Mouse (Mus musculus): ENCODE measurements at regions not wholly inside any gene's neighbourhood (a gene's known extent, or its start where the extent isn't known, plus 50 kb on each side); places are given as distances from the start of the nearest gene placed in this dataset.

DNA sequence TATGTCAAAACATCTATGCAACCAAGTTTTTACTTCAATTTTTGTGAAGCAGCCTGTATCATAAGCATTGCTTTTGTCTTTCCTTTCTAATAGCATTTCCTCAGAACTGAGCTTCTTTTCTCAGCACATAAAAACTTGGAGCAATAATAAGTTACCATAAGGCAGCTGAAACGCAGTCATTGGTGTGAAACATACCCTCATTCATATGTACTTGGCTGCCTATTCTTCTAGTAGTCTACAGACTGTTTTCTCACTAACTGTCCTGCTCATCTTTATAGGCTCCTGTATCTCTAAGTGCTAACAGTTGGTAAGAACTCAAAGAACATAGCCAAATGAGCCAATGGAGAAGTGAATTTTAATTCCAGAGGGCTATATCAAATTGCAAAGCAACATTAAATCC is 454.6 kb upstream of the Ptprd start:
- WGBS: 74% methylated on average over 1 of the region's 1 CpGs
- H3K9me3 ChIP-seq: no peaks in the 10 kb centered on the region
- no peaks in the 10 kb centered on the region for H3K36me3 ChIP-seq
- no peak for ATAC-seq (ENCODE audit: low FRiP score, low read depth)
- no peaks in the 10 kb centered on the region for H3K4me1 ChIP-seq (replicated peaks)
- H3K27me3 ChIP-seq: no peaks in the 10 kb centered on the region
- no peak overlapping the region for H3K4me3 ChIP-seq
- no peak overlapping the region for H3K9ac ChIP-seq
- H3K4me2 ChIP-seq: no peak overlapping the region
- H3K27ac ChIP-seq (replicated peaks): no peak overlapping the region

DNA sequence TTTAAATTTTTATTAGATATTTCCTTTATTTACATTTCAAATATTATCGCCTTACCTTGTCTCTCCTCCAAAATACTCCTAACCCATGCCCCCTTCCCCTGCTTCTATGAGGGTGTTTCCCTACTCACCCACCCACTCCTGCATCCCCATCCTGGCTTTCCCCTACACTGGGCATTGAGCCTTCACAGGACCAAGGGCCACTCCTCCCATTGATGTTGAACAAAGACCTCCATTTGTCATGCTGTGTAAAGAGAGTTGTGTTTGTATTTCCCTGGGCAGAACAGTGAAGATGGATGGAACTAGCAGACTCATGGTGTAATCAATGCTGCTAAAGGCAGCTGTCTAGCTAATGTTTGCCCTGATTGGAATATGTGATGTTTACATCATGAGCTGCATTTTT is 431.0 kb upstream of the Ptprd start:
- Histone ChIP-seq H3K27me3 (no peaks in the 10 kb centered on the region), H3K4me2 (no peak overlapping the region), H3K4me1 (replicated peaks) (no peaks in the 10 kb centered on the region), H3K4me3 (no peak overlapping the region), H3K9me3 (no peaks in the 10 kb centered on the region), H3K27ac (replicated peaks) (no peak overlapping the region), H3K36me3 (no peaks in the 10 kb centered on the region), H3K9ac (no peak overlapping the region)
- peak; percentile 42; the same call in 1 of the 2 replicates for ATAC-seq (ENCODE audit: low FRiP score, low read depth)
- WGBS: 36% methylated on average over 1 of the region's 1 CpGs

DNA sequence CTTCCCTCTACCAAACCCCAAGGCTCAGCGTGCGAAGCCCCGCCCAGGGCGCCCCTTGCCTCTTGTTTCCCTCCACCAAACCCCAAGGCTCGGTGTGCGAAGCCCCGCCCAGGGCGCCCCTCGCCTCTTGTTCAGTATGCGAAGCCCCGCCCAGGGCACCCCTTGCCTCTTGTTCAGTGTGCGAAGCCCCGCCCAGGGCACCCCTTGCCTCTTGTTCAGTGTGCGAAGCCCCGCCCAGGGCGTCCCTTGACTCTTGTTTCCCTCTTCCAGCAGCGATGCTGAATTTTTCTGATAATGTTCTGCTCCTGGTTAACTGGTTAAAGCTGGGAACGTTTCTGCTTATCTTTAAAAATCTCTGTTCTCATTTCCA is 394.7 kb upstream of the Ptprd start:
- WGBS: 12% methylated on average over 18 of the region's 18 CpGs
- H3K4me2 ChIP-seq: peak overlapping the region; percentile 63
- peak overlapping the region; percentile 15 for H3K9ac ChIP-seq
- H3K4me3 ChIP-seq: peak overlapping the region; percentile 42
- no peak overlapping the region for H3K27ac ChIP-seq (replicated peaks)
- H3K36me3 ChIP-seq: no peaks in the 10 kb centered on the region
- peak; percentile 87 for ATAC-seq (ENCODE audit: low FRiP score, low read depth)
- H3K9me3 ChIP-seq: no peaks in the 10 kb centered on the region
- no peaks in the 10 kb centered on the region for H3K4me1 ChIP-seq (replicated peaks)
- no peaks in the 10 kb centered on the region for H3K27me3 ChIP-seq

DNA sequence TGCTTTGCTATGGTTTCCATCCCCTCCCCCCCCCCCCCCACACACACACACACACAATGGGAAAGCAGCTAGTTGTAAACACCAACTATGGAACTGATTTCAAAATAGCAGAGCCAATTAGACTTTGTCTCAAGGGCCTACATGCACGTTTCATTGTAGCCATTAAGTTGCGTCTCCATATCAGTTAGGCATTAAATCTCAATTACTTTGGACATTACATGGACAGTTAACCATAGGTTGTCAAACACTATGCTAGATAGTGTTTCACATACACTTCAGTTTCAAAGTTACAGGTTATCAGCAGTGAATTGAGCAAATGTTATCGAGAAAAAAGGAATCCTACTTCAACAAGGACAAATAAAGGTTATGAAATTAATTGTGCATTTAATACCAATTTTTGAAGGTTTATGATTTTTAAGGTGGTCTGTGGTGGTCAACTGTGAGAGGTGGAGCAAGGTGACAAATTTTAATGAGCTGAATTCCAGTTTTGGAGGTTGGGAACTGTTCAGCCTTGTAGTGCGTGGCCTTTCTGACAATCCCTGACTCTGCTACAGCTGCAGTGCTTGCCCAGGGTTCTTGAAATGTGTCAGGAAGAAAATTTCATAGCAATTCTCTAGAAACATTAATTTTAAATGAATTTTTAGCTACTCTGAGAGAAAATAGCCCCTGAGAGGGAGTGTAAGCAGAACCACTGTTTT is 394.2 kb upstream of the Ptprd start:
- ATAC-seq (ENCODE audit: low FRiP score, low read depth): peak; percentile 27; the same call in 1 of the 2 replicates
- Histone ChIP-seq H3K9ac (peak overlapping the region; percentile 15), H3K4me1 (replicated peaks) (no peaks in the 10 kb centered on the region), H3K36me3 (no peaks in the 10 kb centered on the region), H3K27ac (replicated peaks) (no peak overlapping the region), H3K4me3 (peak overlapping the region; percentile 42), H3K9me3 (no peaks in the 10 kb centered on the region), H3K4me2 (peak overlapping the region; percentile 63), H3K27me3 (no peaks in the 10 kb centered on the region)
- 67% methylated on average over 4 of the region's 4 CpGs for WGBS

DNA sequence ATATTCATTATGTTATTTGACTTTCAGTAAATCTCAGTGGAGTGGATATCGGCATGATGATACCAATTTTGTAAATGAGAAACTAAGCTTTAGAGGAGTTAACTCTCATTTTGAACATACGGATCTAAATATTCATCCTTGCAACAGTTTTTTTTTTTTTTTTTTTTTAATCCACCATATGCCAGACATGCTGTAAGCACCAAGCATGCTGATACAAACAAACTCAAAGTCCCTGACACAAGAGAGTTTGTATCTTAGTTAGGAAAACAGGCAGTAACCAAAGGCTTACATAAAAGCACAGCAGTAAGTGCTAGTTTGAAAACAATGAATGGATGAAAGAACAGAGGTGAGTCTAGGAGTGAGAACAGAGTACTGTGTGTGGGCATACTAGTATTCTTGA is 369.8 kb upstream of the Ptprd start:
- ATAC-seq (ENCODE audit: low FRiP score, low read depth): no peak

DNA sequence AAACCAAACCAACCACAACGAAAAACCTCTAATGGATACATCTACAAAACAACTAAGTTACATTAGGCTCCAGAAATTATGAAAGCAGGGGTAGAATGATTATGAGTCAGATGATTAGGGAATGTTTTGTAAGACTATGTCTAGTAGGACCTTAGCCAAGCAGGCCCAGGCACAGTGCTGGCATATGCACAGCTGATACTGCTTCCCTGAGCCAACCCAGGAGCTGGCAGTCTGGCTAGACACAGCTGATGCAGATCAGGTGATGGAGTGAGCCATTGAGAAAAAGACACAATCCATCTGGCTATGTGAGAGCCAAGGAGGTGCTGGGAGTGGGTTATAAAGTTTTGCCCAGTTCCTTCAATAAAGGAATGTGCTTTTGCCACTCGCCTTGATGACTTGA is 353.6 kb upstream of the Ptprd start:
- H3K27me3 ChIP-seq: no peaks in the 10 kb centered on the region
- WGBS: 89% methylated on average over 2 of the region's 2 CpGs
- H3K9ac ChIP-seq: no peak overlapping the region
- H3K4me2 ChIP-seq: no peak overlapping the region
- H3K9me3 ChIP-seq: no peaks in the 10 kb centered on the region
- H3K4me3 ChIP-seq: no peak overlapping the region
- H3K27ac ChIP-seq (replicated peaks): no peak overlapping the region
- ATAC-seq (ENCODE audit: low FRiP score, low read depth): no peak
- no peaks in the 10 kb centered on the region for H3K36me3 ChIP-seq
- no peaks in the 10 kb centered on the region for H3K4me1 ChIP-seq (replicated peaks)

More for the DNA sequence above, 369.8 kb upstream of the Ptprd start:
- no peaks in the 10 kb centered on the region for H3K36me3 ChIP-seq
- no peaks in the 10 kb centered on the region for H3K4me1 ChIP-seq (replicated peaks)
- H3K4me2 ChIP-seq: no peak overlapping the region
- H3K9me3 ChIP-seq: no peaks in the 10 kb centered on the region
- no peak overlapping the region for H3K27ac ChIP-seq (replicated peaks)
- no peak overlapping the region for H3K9ac ChIP-seq
- WGBS: 92% methylated on average over 2 of the region's 2 CpGs
- no peak overlapping the region for H3K4me3 ChIP-seq
- H3K27me3 ChIP-seq: no peaks in the 10 kb centered on the region

All from hindbrain, embryonic 15.5 days (tissue).